24 mouse cellular contexts compared by ENCODE assay signal in genomic region chr15:68808175-68808574, GRCm38 (mm10).
"Had no signal": no experiment of that assay in that cellular context is flagged by ENCODE, and none has a peak within 500 bp of the region (broad histone marks: within the 10 kb centered on the region; RNA-seq: fewer than 3 reads in every experiment).

No protein-coding gene starts in this region.

- H3K36me3 ChIP-seq: heart, embryonic 13.5 days; heart, embryonic 15.5 days; hindbrain, embryonic 13.5 days; hindbrain, embryonic 15.5 days; limb, embryonic 10.5 days; limb, embryonic 12.5 days; liver, embryonic 12.5 days had no signal

- H3K27ac ChIP-seq: heart, adult 2 months; heart, embryonic 13.5 days; heart, embryonic 15.5 days; hindbrain, embryonic 13.5 days; hindbrain, embryonic 15.5 days; hindbrain, postnatal 0 days; layer of hippocampus, adult 2 months; limb, embryonic 10.5 days; limb, embryonic 12.5 days; liver, embryonic 12.5 days; liver, embryonic 14.5 days had no signal

- ATAC-seq: forebrain, postnatal 0 days; hindbrain, postnatal 0 days; intestine, embryonic 16.5 days; liver, embryonic 12.5 days had no signal

- H3K4me1 ChIP-seq: heart, embryonic 13.5 days; heart, embryonic 15.5 days; hindbrain, embryonic 13.5 days; hindbrain, embryonic 15.5 days; limb, embryonic 10.5 days; limb, embryonic 12.5 days; liver, embryonic 12.5 days had no signal

- H3K9me3 ChIP-seq: heart, embryonic 13.5 days; heart, embryonic 15.5 days; limb, embryonic 10.5 days; limb, embryonic 12.5 days; liver, embryonic 12.5 days had no signal

- H3K9ac ChIP-seq: forebrain, postnatal 0 days; heart, embryonic 13.5 days; heart, embryonic 15.5 days; hindbrain, embryonic 13.5 days; hindbrain, embryonic 15.5 days; limb, embryonic 12.5 days; liver, embryonic 12.5 days; liver, embryonic 14.5 days had no signal

- H3K4me2 ChIP-seq: heart, embryonic 11.5 days; heart, embryonic 13.5 days; heart, embryonic 15.5 days; hindbrain, embryonic 13.5 days; hindbrain, embryonic 15.5 days; limb, embryonic 12.5 days; liver, embryonic 12.5 days had no signal

- H3K27me3 ChIP-seq: heart, embryonic 13.5 days; heart, embryonic 15.5 days; hindbrain, embryonic 13.5 days; hindbrain, embryonic 15.5 days; limb, embryonic 12.5 days; liver, embryonic 12.5 days had no signal

- H3K4me3 ChIP-seq: heart, adult 2 months; heart, embryonic 13.5 days; heart, embryonic 15.5 days; hindbrain, embryonic 13.5 days; hindbrain, embryonic 15.5 days; layer of hippocampus, adult 2 months; limb, embryonic 10.5 days; limb, embryonic 12.5 days; liver, embryonic 12.5 days had no signal

- DNase-seq: forebrain, postnatal 0 days; gastrocnemius, postnatal 14 days; gastrocnemius, postnatal 36 days; heart, adult 2 months; heart, postnatal 14 days; heart, postnatal 36 days; kidney, adult 11 months; kidney, adult 2 months; kidney, adult 9 months; kidney, postnatal 10 days; kidney, postnatal 25 days; kidney, postnatal 4 days had no signal
